Mouse (Mus musculus) heart, embryonic 11.5 days (tissue): ENCODE results near the gene Zfp810. TPM values are rescaled to one million over a fixed set of nuclear protein-coding genes. Genes with fewer than 3 reads are reported as not detected.

Experiments used
- ATAC-seq: fragments of 200-750 bp; cut with Nextera tagmentation; replicated peaks from 2 replicates; pipeline ENCODE4 v1.8.0; 2017; ENCODE audit warnings: moderate library complexity; ENCODE audit not compliant: insufficient number of reproducible peaks, low FRiP score, low TSS enrichment
- H3K27ac ChIP-seq: fragments of 300-500 bp; sonication (generic); 2 replicates; pipeline ENCODE4 v1.5.1; 2014; ENCODE audit warnings: mild to moderate bottlenecking, low read depth, low read length
- H3K27me3 ChIP-seq: fragments of 300-500 bp; sonication (generic); 2 replicates; pipeline ENCODE4 v1.6.1; 2014; ENCODE audit warnings: mild to moderate bottlenecking, low read length, mixed read lengths; ENCODE audit not compliant: control insufficient read depth, insufficient read depth
- H3K36me3 ChIP-seq: fragments of 300-500 bp; sonication (generic); 2 replicates; pipeline ENCODE4 v1.6.1; 2014; ENCODE audit warnings: mild to moderate bottlenecking, low read length, moderate library complexity, mixed read lengths; ENCODE audit not compliant: control insufficient read depth, insufficient read depth
- H3K4me1 ChIP-seq: fragments of 300-500 bp; sonication (generic); 2 replicates; pipeline ENCODE4 v1.6.1; 2014; ENCODE audit warnings: low read length; ENCODE audit not compliant: control insufficient read depth, insufficient read depth
- H3K4me2 ChIP-seq: fragments of 300-500 bp; sonication (generic); 2 replicates; pipeline ENCODE4 v1.6.1; 2014; ENCODE audit warnings: mild to moderate bottlenecking, moderate library complexity
- H3K4me3 ChIP-seq: fragments of 300-500 bp; sonication (generic); 2 replicates; pipeline ENCODE4 v1.5.1; 2014; ENCODE audit warnings: low read depth, low read length
- H3K9ac ChIP-seq: fragments of 300-500 bp; sonication (generic); 2 replicates; pipeline ENCODE4 v1.6.1; 2014; ENCODE audit warnings: mild to moderate bottlenecking, low read depth, low read length, moderate library complexity
- H3K9me3 ChIP-seq: fragments of 300-500 bp; sonication (generic); replicated peaks from 2 replicates; pipeline ENCODE4 v1.6.1; 2016; ENCODE audit warnings: low read length; ENCODE audit not compliant: control insufficient read depth
- WGBS: fragments of 180-500 bp; shearing (Covaris S2); extraction: QIAGEN DNeasy Blood & Tissue Kit; methylation state at CpG from one replicate; pipeline ENCODE4 v1.1.7; 2014; ENCODE audit not compliant: insufficient replicate concordance; 5-methylcytosine and 5-hydroxymethylcytosine counted together
- polyA plus RNA-seq: library from polyadenylated mRNA; unstranded; fragments of >200 nt; fragmentation: Nextera tagmentation; extraction: Ambion mirVana; gene quantifications from 2 replicates; pipeline ENCODE4 v1.2.1, GENCODE M21; 2014

The Zfp810 gene
- polyA plus RNA-seq = 12.9 and 15.7 TPM in 2 replicates

DNA sequence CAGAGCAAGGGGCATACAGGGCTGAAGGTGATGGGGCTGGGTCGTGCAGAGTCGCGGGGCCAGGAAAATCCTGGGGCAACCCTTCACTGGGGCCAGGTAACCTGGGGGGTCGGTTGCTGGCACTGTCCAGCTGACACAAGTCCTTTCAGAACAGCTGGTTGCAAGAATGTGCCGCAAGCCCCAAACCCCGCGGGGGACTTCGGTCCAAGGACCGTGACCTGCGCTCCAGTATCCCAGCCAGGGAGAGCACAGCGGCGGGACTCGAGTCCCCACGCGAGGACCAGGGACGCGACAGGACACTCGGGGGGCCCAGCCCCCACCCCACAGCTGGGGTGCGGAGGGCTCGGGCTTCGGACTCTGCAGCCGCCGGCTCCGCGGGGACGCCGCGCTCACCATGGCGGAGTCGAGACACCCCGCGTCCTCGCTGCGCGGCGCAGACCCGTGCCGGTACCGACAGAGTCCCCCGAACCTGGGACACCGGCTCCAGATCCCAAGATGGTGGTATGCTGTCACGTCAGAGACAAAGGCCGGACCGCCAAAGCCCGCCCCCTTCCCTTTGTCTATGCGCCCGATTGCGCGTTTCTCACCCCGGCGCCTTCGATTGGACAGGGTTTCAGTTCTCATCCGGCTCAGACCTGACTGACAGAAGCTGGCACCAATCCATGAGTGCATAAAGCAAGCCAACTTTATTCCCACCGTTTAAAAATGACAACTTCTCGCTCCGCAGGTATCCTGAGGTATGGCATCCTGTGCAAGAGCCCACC is at the start of gene Zfp810:
Zfp810 (minus strand) TSS at position 493 of the 764 bp plus-strand sequence.
- 0 out of 2 replicates have a peak, but pooled peaks cover 6% of the 10 kb centered on the region for H3K4me1 ChIP-seq
- under 1% methylated on average over 55 of the region's 56 CpGs for WGBS
- peak within 1 kb of the TSS; percentile 71 for H3K4me2 ChIP-seq
- H3K27me3 ChIP-seq = no peaks in the 10 kb centered on the region
- peaks cover 3% of the 10 kb centered on the region for H3K9me3 ChIP-seq
- peak within 1 kb of the TSS; percentile 64 for H3K27ac ChIP-seq
- peak; percentile 95 for ATAC-seq
- peaks cover 23% of the 10 kb centered on the region for H3K36me3 ChIP-seq
- peak within 1 kb of the TSS; percentile 96 for H3K4me3 ChIP-seq
- H3K9ac ChIP-seq = peak within 1 kb of the TSS; percentile 99

DNA sequence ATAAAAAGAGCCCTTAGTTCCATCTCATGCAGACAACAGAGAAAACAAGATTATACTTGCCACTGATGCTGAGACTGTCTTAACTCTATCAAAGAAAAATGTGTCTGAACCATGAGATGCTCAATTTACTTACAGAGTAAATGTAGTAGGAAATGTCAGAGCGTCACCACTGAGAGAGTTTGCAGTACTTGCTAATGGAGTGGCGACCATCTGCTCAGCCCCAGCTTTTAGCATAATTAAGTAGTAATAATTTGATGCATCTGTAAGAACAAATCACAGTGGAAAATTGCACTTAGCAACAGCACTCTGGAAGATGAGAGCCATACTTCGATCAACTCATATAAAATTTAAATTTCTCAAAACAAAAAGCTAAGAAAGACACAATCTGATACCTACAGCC is 48.5 kb upstream of the Zfp810 start:
- Histone ChIP-seq H3K4me2 (no peak overlapping the region), H3K27me3 (no peaks in the 10 kb centered on the region), H3K4me1 (no peaks in the 10 kb centered on the region), H3K9me3 (no peaks in the 10 kb centered on the region), H3K27ac (no peak overlapping the region), H3K9ac (no peak overlapping the region), H3K4me3 (no peak overlapping the region), H3K36me3 (peaks cover 36% of the 10 kb centered on the region)
- WGBS = 94% methylated on average over 3 of the region's 3 CpGs
- no peak for ATAC-seq

DNA sequence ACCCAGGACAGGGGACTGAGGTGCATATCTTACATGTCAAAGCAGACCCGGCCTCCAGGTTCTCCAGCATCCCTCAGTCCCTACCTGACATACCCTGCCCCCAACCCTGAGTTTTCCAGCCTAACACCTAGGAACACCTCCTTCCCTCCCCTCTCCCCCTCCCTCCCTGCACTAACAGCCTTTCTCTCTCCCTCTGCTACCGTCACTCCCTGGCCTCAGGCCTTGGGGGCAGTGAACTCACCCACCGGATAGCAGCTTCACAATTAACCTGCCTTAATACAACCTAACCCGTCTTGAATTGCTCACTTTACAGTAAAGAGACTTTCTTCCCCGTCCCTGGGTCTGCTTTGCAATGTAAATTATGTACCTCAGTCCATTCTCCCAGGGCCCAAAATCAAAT is 46.5 kb upstream of the Zfp810 start:
- H3K27ac ChIP-seq = no peak overlapping the region
- no peaks in the 10 kb centered on the region for H3K4me1 ChIP-seq
- H3K9ac ChIP-seq = no peak overlapping the region
- ATAC-seq = no peak
- WGBS = 85% methylated on average over 5 of the region's 5 CpGs
- H3K4me2 ChIP-seq = no peak overlapping the region
- H3K9me3 ChIP-seq = no peaks in the 10 kb centered on the region
- peaks cover 21% of the 10 kb centered on the region for H3K36me3 ChIP-seq
- H3K4me3 ChIP-seq = no peak overlapping the region
- no peaks in the 10 kb centered on the region for H3K27me3 ChIP-seq

DNA sequence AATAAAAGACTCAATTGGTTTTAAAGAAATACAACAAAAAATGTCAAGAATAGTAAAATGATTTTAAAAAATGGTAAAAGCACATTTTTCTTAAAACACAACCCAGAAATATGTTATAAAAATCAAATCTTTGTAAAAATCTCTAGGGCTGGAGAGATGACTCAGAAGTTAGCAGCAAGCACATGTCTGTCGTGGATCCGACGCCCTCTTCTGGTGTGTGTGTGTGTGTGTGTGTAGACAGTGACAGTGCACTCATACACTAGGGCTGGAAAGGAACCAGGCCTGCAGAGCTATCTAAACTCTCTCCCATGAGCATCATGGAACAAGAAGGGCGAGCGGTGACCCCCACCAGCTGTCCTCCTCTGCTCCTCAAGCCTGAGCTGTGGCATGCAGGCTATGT is 46.0 kb upstream of the Zfp810 start:
- no peaks in the 10 kb centered on the region for H3K4me1 ChIP-seq
- no peak overlapping the region for H3K9ac ChIP-seq
- 91% methylated on average over 5 of the region's 5 CpGs for WGBS
- H3K36me3 ChIP-seq = peaks cover 21% of the 10 kb centered on the region
- no peak overlapping the region for H3K4me3 ChIP-seq
- H3K27me3 ChIP-seq = no peaks in the 10 kb centered on the region
- H3K4me2 ChIP-seq = no peak overlapping the region
- no peak for ATAC-seq
- H3K27ac ChIP-seq = no peak overlapping the region
- no peaks in the 10 kb centered on the region for H3K9me3 ChIP-seq

DNA sequence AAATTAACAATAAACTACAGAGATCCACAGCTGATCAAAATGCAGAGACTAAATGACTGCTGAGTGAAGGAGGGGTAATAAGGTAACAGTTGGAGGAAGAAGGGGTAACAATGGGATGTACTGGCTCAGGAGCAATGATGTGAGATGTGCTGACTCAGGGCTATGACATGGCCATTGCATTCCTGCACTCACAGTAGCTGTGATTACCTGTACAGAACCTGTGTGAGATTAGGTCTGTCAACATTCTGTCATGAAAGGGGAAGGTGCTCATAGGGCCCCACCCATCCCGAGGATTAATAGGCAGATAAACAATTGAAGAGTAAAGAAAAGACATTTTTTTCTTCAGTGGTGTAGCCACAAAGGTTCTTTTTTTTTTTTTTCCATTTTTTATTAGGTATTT is 32.9 kb upstream of the Zfp810 start:
- Histone ChIP-seq H3K9ac (no peak overlapping the region), H3K9me3 (no peaks in the 10 kb centered on the region), H3K27ac (no peak overlapping the region), H3K4me2 (no peak overlapping the region), H3K36me3 (peaks cover 21% of the 10 kb centered on the region), H3K4me1 (no peaks in the 10 kb centered on the region), H3K27me3 (no peaks in the 10 kb centered on the region), H3K4me3 (no peak overlapping the region)
- no peak for ATAC-seq
- 93% methylated on average over 1 of the region's 1 CpGs for WGBS

DNA sequence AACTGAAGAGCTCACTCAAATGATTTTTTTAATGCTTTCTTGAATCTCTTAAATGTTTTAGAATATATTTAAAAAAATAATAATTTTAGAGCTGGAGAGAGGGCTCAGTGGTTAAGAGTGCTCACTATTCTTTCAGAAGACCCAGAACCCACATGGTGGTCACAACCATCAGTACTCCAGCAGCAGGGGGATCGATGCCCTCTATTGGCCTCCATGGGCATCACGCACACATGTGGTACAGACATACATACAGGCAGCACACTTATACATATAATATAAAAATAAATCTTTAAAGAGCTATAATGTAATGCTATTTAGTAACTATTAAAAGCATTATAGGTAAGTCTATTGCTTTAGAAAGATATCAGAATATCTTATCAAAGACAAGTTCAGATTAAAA is 29.8 kb upstream of the Zfp810 start:
- H3K27ac ChIP-seq = no peak overlapping the region
- H3K9ac ChIP-seq = no peak overlapping the region
- H3K4me1 ChIP-seq = no peaks in the 10 kb centered on the region
- 98% methylated on average over 2 of the region's 2 CpGs for WGBS
- no peak overlapping the region for H3K4me3 ChIP-seq
- H3K9me3 ChIP-seq = no peaks in the 10 kb centered on the region
- ATAC-seq = no peak
- H3K36me3 ChIP-seq = peaks cover 25% of the 10 kb centered on the region
- H3K4me2 ChIP-seq = no peak overlapping the region
- H3K27me3 ChIP-seq = no peaks in the 10 kb centered on the region

DNA sequence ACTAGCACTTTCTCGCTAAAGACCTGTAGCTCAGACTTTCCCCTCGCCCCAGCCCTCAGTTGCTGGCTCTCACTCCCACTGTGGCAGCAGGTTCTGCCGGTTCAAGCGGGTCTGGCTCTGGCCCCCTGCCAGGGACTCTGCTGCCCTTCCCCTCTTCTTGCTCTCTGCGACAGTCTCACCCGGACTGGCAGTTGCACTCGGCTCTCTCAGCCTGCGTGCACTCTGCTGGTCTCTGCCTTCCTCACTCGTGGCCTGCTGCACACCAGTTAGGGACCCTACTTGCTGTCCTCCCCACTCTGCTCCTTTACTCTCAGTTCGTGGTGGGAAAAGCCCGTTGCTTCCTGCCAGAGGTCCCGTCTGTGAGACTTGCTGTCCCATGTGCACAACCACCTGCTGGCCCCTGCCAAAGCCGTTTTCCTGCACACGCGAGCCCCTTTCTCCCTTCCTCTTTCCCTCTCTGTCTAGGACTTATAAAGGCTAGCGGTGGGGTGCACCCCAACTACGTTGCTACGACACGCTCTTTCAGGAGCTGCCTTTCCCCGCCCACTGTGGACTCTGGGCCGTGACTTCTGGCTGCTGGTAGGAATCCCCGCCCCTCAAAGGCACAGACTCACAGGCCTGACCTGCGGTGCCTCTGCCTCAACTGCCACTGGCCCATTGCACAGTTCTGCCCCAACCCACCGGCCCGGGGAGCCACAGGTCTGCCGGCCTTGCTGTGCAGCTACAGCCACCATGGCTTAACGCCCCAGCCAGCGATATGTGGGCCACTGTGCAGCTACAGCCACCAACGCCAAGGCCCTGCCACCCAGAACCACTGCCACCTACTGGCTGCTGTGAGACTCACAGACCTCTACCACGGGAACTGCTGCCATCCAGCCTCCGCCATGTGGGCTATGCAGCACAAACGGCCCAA is 20.3 kb upstream of the Zfp810 start:
- Histone ChIP-seq H3K4me1 (peaks cover 8% of the 10 kb centered on the region; the same call in 1 of the 2 replicates), H3K36me3 (peaks cover 5% of the 10 kb centered on the region; the same call in 1 of the 2 replicates), H3K9me3 (no peaks in the 10 kb centered on the region), H3K4me3 (peak overlapping the region; percentile 62), H3K4me2 (peak overlapping the region; percentile 97), H3K27me3 (no peaks in the 10 kb centered on the region), H3K27ac (peak overlapping the region; percentile 50), H3K9ac (peak overlapping the region; percentile 68)
- ATAC-seq = peak; percentile 90
- WGBS = under 1% methylated on average over 32 of the region's 32 CpGs

DNA sequence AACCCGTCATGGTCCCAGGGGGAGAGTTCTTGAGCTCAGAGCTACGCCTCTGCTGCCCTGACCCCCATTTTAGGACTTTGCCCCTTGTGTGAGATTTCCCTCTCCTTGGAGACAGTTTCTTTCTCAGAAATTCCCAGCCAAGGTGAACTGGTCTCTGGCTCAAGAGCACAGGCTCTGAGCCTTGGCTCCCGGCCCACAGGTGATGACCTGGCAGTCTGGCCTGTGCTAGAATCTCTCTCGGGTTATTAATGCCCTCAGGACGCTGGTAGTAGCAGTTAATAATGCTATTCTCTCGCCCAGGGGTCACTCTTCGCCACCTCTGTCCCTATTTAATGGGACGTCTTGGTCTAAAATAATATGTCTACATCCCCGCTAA is 19.6 kb upstream of the Zfp810 start:
- H3K36me3 ChIP-seq = peaks cover 2% of the 10 kb centered on the region; the same call in 1 of the 2 replicates
- peak overlapping the region; percentile 50 for H3K27ac ChIP-seq
- H3K4me2 ChIP-seq = peak overlapping the region; percentile 97
- H3K4me1 ChIP-seq = peaks cover 8% of the 10 kb centered on the region; the same call in 1 of the 2 replicates
- H3K4me3 ChIP-seq = peak overlapping the region; percentile 62
- ATAC-seq = no peak
- H3K27me3 ChIP-seq = no peaks in the 10 kb centered on the region
- H3K9ac ChIP-seq = peak overlapping the region; percentile 68
- H3K9me3 ChIP-seq = no peaks in the 10 kb centered on the region
- 16% methylated on average over 9 of the region's 9 CpGs for WGBS
